Mouse (Mus musculus) midbrain, embryonic 12.5 days (tissue): ENCODE measurements around the gene Scai. TPM values are rescaled to one million over a fixed set of nuclear protein-coding genes. Genes with fewer than 3 reads are reported as not detected.
"Not testable (repeated sequence)": the region's sequence is repeated elsewhere in the genome, so short reads cannot be mapped to it uniquely, and the experiment has no call there.

Experiments
- ATAC-seq: fragments of 200-750 bp; cut with Nextera tagmentation; 2 replicates; pipeline ENCODE4 v1.8.0; 2017; ENCODE audit warnings: low read depth, moderate TSS enrichment, moderate library complexity; ENCODE audit not compliant: low FRiP score
- H3K27ac ChIP-seq: fragments of 300-500 bp; sonication (generic); replicated peaks from 2 replicates; pipeline ENCODE4 v1.5.1; 2016; ENCODE audit warnings: mild to moderate bottlenecking
- H3K27me3 ChIP-seq: fragments of 300-500 bp; sonication (generic); 2 replicates; pipeline ENCODE4 v1.6.1; 2016; ENCODE audit warnings: mild to moderate bottlenecking
- H3K36me3 ChIP-seq: fragments of 300-500 bp; sonication (generic); 2 replicates; pipeline ENCODE4 v1.6.1; 2016
- H3K4me1 ChIP-seq: fragments of 300-500 bp; sonication (generic); 2 replicates; pipeline ENCODE4 v1.6.1; 2016
- H3K4me2 ChIP-seq: fragments of 300-500 bp; sonication (generic); replicated peaks from 2 replicates; pipeline ENCODE4 v1.6.1; 2016; ENCODE audit warnings: mild to moderate bottlenecking, moderate library complexity
- H3K4me3 ChIP-seq: fragments of 300-500 bp; sonication (generic); 2 replicates; pipeline ENCODE4 v1.5.1; 2016; ENCODE audit warnings: mild to moderate bottlenecking
- H3K9ac ChIP-seq: fragments of 300-500 bp; sonication (generic); replicated peaks from 2 replicates; pipeline ENCODE4 v1.6.1; 2016; ENCODE audit warnings: mild to moderate bottlenecking, moderate library complexity
- H3K9me3 ChIP-seq: fragments of 300-500 bp; sonication (generic); 2 replicates; pipeline ENCODE4 v1.6.1; 2016; ENCODE audit warnings: mild to moderate bottlenecking
- WGBS: fragments of 180-500 bp; shearing (Covaris S2); methylation state at CpG from one replicate; pipeline ENCODE4 v1.1.7; 2016; 5-methylcytosine and 5-hydroxymethylcytosine counted together
- polyA plus RNA-seq: library from polyadenylated mRNA; unstranded; fragments of >200 nt; fragmentation: Nextera tagmentation; extraction: Ambion mirVana; gene quantifications from 2 replicates; pipeline ENCODE4 v1.2.1, GENCODE M21; 2016

Scai gene
- polyA plus RNA-seq, 1 experiment from 2014 or later = 17.8 TPM

DNA sequence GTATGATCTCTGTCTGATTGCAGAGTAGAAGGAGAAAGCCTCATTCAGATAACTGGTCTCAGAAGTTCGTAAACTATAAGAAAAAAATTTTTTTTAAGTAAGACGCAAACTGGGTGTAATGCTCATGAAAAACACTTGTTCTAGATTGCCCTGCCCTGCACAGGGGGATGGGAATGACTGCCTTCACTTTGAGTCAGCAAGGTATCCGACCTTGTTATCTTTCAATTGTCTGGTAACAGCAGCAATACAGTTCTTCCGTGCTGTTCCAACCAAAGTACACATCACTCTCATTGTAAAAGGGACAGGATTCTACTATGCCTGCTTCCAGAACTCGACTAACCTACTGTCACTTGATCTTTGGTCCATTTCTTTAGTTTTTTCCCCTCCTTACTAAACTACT lies 69.4 kb downstream of the Scai start:
- ATAC-seq = no peak
- peaks cover 61% of the 10 kb centered on the region for H3K36me3 ChIP-seq
- H3K4me2 ChIP-seq = no peak overlapping the region
- H3K4me3 ChIP-seq = no peak overlapping the region
- H3K27ac ChIP-seq = no peak overlapping the region
- no peaks in the 10 kb centered on the region for H3K9me3 ChIP-seq
- H3K4me1 ChIP-seq = no peaks in the 10 kb centered on the region
- H3K27me3 ChIP-seq = no peaks in the 10 kb centered on the region
- H3K9ac ChIP-seq = no peak overlapping the region
- WGBS = 93% methylated on average over 5 of the region's 5 CpGs

DNA sequence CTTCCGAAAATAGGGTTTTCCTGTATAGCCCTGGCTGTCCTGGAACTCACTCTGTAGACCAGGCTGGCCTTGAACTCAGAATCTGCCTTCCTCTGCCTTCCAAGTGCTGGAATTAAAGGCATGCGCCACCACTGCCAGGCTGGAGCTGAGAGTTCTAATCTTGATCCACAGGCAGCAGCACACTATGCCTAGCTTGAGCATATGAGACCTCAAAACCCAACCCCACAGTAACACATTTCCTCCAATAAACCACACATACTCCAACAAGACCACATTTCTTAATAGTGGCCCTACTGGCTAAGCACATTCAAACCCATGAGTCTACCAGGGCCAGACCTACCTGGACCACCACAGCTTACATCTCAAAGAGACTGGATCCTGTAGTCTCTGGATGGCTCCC lies 74.0 kb downstream of the Scai start:
- H3K27ac ChIP-seq = no peak overlapping the region
- H3K4me2 ChIP-seq = no peak overlapping the region
- no peaks in the 10 kb centered on the region for H3K4me1 ChIP-seq
- no peaks in the 10 kb centered on the region for H3K27me3 ChIP-seq
- ATAC-seq = no peak
- WGBS = 72% methylated on average over 2 of the region's 2 CpGs
- H3K9me3 ChIP-seq = no peaks in the 10 kb centered on the region
- H3K9ac ChIP-seq = no peak overlapping the region
- H3K4me3 ChIP-seq = no peak overlapping the region
- H3K36me3 ChIP-seq = peaks cover 58% of the 10 kb centered on the region

DNA sequence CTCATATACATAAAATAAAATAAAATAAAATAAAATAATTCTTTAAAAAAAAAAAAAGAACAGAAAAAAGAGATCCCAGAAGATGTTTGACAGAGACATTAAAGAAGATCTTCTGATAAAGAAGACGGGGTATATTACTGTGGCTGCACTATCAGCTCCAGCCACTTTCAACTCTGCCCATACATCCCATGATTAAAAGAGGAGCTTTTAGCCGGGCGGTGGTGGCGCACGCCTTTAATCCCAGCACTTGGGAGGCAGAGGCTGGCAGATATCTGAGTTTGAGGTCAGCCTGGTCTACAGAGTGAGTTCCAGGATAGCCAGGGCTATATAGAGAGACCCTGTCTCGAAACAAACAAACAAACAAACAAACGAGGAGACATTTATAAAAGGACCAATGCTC lies 76.4 kb downstream of the Scai start:
- H3K36me3 ChIP-seq = peaks cover 54% of the 10 kb centered on the region
- no peak overlapping the region for H3K4me2 ChIP-seq
- ATAC-seq = no peak
- no peaks in the 10 kb centered on the region for H3K27me3 ChIP-seq
- no peak overlapping the region for H3K9ac ChIP-seq
- WGBS = 96% methylated on average over 7 of the region's 7 CpGs
- no peaks in the 10 kb centered on the region for H3K4me1 ChIP-seq
- no peak overlapping the region for H3K27ac ChIP-seq
- no peak overlapping the region for H3K4me3 ChIP-seq
- H3K9me3 ChIP-seq = no peaks in the 10 kb centered on the region

DNA sequence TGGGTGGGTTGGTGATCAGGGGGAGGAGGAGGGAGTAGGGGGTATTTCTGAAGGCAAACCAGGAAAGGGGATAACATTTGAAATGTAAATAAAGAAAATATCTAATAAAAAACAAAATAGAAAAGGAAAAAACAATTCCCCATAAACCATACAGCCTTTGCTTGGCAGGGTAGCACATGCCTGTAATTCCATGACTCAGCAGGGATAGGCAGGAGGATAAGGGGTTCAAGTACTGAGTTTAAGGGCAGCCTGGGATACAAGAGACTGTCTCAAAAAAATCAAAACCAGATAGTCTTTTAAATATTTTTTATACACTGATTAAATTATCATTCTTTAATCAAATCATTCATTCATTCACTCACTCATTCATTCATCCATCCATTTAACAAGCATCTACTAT lies 80.0 kb downstream of the Scai start:
- Histone ChIP-seq H3K27ac (no peak overlapping the region), H3K9me3 (no peaks in the 10 kb centered on the region), H3K4me1 (no peaks in the 10 kb centered on the region), H3K9ac (no peak overlapping the region), H3K27me3 (no peaks in the 10 kb centered on the region), H3K4me3 (no peak overlapping the region), H3K36me3 (peaks cover 36% of the 10 kb centered on the region), H3K4me2 (no peak overlapping the region)
- no peak for ATAC-seq

DNA sequence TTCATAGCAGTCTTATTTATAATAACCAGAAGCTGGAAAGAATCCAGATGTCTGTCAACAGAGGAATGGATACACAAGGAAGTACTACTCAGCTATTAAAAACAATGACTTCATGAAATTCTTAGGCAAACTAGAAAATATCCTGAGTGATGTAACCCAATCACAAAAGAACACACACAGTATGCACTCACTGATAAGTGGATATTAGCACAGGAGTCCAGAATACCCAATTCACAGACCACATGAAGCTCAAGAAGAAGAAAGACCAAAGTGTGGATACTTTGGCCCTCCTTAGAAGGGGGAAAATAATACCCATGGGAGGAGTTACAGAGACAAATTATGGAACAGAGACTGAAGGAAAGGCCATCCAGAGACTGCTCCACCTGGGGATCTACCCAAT lies 80.8 kb downstream of the Scai start:
- not testable (repeated sequence) for H3K9me3 ChIP-seq, H3K4me3 ChIP-seq, H3K27ac ChIP-seq, H3K4me2 ChIP-seq, H3K4me1 ChIP-seq, H3K9ac ChIP-seq, H3K27me3 ChIP-seq, ATAC-seq
- peaks cover 39% of the 10 kb centered on the region for H3K36me3 ChIP-seq

DNA sequence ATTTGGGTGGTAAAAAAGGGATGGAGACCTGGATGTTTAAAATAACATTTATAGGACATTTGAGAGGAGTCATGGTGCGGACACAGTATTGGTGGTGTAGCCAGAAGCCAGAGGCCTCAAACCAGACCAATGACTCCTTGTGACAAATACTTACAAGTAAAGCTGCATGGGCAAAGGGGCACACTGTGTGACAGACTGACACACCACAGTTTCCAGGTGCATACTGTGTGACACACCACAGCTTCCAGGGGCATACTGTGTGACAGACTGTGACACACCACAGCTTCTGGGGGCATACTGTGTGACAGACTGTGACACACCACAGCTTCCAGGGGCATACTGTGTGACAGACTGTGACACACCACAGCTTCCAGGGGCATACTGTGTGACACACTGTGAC lies 90.6 kb downstream of the Scai start:
- not testable (repeated sequence) for H3K4me2 ChIP-seq, H3K9ac ChIP-seq, H3K27ac ChIP-seq, H3K4me1 ChIP-seq, H3K27me3 ChIP-seq, H3K9me3 ChIP-seq, H3K4me3 ChIP-seq, ATAC-seq
- 100% methylated on average over 1 of the region's 1 CpGs for WGBS
- peaks cover 30% of the 10 kb centered on the region for H3K36me3 ChIP-seq

DNA sequence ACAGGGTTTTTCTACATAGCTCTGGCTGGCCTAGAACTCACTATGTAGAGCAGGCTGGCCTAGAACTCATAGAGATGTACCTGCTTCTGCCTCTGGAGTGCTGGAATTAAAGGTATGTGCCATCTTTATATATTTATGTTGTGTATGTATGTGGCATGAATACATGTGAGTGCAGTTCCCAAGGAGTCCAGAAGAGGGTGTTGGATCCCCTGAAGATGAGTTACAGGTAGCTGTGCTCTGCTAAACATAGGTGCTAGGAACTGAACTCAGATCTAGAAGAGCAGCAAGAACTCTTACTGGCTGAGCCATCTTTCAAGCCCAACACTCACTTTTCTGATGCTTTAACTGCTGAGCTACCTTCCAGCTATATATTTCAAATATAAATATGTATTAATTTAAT lies 92.5 kb downstream of the Scai start:
- Histone ChIP-seq H3K4me1 (no peaks in the 10 kb centered on the region), H3K36me3 (peaks cover 40% of the 10 kb centered on the region), H3K27me3 (no peaks in the 10 kb centered on the region), H3K4me2 (no peak overlapping the region), H3K27ac (no peak overlapping the region), H3K4me3 (no peak overlapping the region), H3K9me3 (no peaks in the 10 kb centered on the region), H3K9ac (no peak overlapping the region)
- ATAC-seq = no peak

DNA sequence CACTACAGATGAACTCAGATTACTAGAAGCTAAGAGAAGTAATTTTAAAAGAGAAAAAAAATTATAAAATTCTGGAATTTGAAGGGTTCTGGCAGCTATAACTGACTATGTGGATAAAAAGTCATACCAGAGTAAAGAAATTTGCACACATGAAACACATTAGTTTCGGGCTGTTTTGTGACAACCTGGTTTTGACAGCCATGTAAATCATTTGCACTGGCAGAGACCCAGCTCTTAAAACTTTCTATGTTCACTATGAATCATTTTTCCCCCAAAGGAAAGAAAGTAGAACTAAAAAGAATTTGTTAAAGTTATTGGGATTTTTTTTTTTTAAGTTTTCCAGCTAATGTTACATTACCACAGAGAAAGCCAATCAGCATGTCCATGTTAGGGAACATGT lies 98.6 kb downstream of the Scai start:
- WGBS = 97% methylated on average over 1 of the region's 1 CpGs
- no peak for ATAC-seq
- Histone ChIP-seq H3K9me3 (no peaks in the 10 kb centered on the region), H3K27me3 (no peaks in the 10 kb centered on the region), H3K4me3 (no peak overlapping the region), H3K4me2 (no peak overlapping the region), H3K9ac (no peak overlapping the region), H3K27ac (no peak overlapping the region), H3K4me1 (no peaks in the 10 kb centered on the region), H3K36me3 (peaks cover 46% of the 10 kb centered on the region)

DNA sequence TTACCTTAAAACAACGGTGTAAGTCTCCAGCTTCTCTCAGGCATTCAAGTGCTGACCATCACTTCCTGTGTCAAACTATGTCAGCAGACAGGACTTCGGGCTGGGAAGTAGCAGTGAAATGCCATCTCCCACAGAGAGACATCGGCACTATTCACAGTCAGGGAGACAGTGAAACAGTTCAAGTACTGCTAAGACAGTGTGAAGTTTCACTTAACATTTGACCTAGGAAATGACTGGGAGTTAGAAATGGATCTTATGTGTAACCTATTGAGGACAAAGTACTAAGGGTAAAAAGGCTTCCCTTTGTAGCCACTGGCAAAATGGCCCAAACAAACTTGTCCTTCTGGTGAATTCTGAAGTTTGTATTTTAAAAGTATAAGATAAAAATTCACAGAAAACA lies 107.8 kb downstream of the Scai start:
- no peak overlapping the region for H3K9ac ChIP-seq
- ATAC-seq = no peak
- H3K27ac ChIP-seq = no peak overlapping the region
- peaks cover 57% of the 10 kb centered on the region for H3K36me3 ChIP-seq
- no peaks in the 10 kb centered on the region for H3K27me3 ChIP-seq
- no peaks in the 10 kb centered on the region for H3K9me3 ChIP-seq
- no peaks in the 10 kb centered on the region for H3K4me1 ChIP-seq
- no peak overlapping the region for H3K4me3 ChIP-seq
- no peak overlapping the region for H3K4me2 ChIP-seq
- 92% methylated on average over 3 of the region's 3 CpGs for WGBS

DNA sequence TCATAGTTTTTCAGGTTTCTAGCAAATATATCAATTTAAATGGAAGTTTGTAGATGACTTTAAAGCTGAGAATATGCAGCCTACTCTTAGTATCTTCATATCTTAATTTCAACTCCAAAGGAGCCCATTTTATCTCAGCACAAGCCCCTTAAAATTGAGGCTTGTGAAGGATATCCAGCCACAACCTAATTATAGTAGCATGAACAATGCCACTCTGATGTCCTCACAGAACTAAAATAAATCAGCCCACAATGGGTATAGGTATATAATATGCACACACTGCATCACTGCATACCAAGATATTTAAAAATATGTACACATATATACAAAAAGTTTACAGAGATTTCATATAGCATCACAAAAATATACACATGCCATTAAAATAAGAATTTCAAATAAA lies 119.9 kb downstream of the Scai start:
- Histone ChIP-seq H3K27ac (no peak overlapping the region), H3K36me3 (no peaks in the 10 kb centered on the region), H3K9me3 (no peaks in the 10 kb centered on the region), H3K9ac (no peak overlapping the region), H3K4me2 (no peak overlapping the region), H3K27me3 (no peaks in the 10 kb centered on the region), H3K4me3 (no peak overlapping the region), H3K4me1 (no peaks in the 10 kb centered on the region)
- ATAC-seq = no peak

DNA sequence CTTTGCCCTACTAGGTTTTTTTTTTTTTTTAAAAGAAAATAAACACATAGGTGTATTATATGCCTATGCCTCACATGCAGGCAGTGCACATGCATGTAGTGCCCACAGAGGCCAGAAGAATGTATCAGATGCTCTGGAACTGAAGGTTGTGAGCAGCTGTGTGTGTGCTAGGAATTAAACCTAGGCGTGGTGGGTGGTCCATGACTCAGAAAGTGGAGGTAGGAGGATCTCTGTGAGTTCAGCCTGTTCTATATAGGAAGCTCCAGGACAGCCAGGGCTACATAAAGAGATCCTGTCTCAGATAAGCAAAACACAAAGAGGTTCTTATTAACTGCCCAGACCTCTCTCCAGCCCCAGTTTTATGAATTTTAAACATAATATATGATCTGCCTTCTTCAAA lies 121.4 kb downstream of the Scai start:
- Histone ChIP-seq H3K27me3 (no peaks in the 10 kb centered on the region), H3K4me3 (no peak overlapping the region), H3K27ac (no peak overlapping the region), H3K36me3 (no peaks in the 10 kb centered on the region), H3K4me2 (no peak overlapping the region), H3K9ac (no peak overlapping the region), H3K4me1 (peaks cover 8% of the 10 kb centered on the region), H3K9me3 (no peaks in the 10 kb centered on the region)
- no peak for ATAC-seq
- WGBS = 68% methylated on average over 1 of the region's 1 CpGs

DNA sequence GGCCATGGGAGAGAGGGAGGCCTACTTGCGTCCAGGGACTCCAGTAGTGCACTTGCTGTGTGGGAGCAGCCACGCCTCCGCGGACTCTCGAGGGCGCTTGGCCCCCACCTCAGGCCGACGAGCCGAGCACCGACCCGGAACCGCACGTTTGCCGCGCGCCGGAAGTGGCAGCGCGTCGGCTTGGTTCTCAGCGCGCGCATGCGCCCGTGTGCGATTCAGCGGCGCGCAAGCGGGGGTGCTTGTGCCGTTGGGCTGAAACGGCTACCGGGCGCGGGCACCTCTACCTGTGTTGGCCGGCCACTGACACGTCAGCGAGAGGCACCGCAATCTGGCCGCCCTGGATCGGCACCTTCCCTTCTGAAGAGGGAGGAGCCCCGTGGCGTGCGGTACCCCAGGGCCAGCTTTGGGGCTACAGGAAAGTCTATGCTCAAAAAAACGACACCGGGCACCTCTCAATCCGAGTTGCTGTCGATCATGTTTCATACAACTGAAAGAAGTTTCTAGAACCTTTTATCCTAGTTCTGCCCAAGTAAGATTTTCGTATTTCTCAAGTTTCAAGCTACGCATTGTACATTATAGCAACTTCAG lies 125.0 kb downstream of the Scai start, which contains the start of gene Golga1:
Gene Golga1, minus strand, starts transcription at position 142 of the 588 bp plus-strand sequence.
- H3K9ac ChIP-seq = peak within 1 kb of the TSS; percentile 90
- no peaks in the 10 kb centered on the region for H3K9me3 ChIP-seq
- H3K4me2 ChIP-seq = peak within 1 kb of the TSS; percentile 84
- WGBS = under 1% methylated on average over 50 of the region's 50 CpGs
- H3K27ac ChIP-seq = peak within 1 kb of the TSS; percentile 81
- ATAC-seq = peak; percentile 98
- 0 out of 2 replicates have a peak, but pooled peaks cover 3% of the 10 kb centered on the region for H3K36me3 ChIP-seq
- H3K4me3 ChIP-seq = peak within 1 kb of the TSS; percentile 89
- H3K4me1 ChIP-seq = peaks cover 9% of the 10 kb centered on the region
- H3K27me3 ChIP-seq = no peaks in the 10 kb centered on the region

DNA sequence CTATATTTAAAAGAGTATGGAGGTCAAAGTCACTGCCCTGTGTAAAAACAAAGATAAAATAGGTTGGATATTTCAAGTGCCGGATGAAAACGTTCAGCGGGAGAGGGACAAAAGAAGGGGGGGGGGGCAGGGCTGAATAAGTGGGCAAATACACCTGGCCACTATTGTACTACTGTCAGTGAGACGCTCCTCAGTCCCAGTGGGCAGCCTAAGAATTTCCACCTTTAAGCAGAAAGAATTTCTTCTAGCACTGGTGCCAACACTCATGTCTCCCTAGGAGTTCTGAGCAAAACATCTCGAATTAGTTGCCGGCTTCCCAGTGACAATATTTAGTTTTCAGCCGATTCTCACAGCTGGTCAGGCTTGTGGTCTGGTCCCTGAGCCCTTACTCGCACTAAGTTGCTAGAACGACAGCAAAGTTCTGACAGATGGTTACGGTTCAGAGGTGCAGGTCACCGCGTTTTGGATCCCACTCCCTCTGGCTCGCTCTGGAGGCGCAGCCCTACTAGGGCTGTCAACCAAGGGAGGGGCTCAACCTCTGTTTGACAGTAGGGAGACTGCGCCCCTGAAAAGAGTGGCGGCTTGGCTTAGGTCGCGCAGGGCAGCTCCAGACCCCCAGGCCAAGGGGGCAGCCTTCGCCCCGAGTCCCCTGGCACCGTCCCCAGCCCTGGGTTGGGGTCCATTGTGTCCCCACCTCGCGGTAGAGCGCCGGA lies 125.7 kb downstream of the Scai start:
- Histone ChIP-seq H3K36me3 (peaks cover 7% of the 10 kb centered on the region; the same call in 1 of the 2 replicates), H3K4me2 (peak overlapping the region; percentile 84), H3K4me3 (peak overlapping the region; percentile 89), H3K9ac (peak overlapping the region; percentile 90), H3K27me3 (no peaks in the 10 kb centered on the region), H3K4me1 (peaks cover 9% of the 10 kb centered on the region), H3K9me3 (no peaks in the 10 kb centered on the region), H3K27ac (peak overlapping the region; percentile 81)
- ATAC-seq = peak; percentile 21
- 6% methylated on average over 25 of the region's 25 CpGs for whole genome bisulfite sequencing
